Mouse (Mus musculus) gonadal fat pad, adult 2 months (tissue): ENCODE data around the gene Rere. TPM values are rescaled to one million over a fixed set of nuclear protein-coding genes. Genes with fewer than 3 reads are reported as not detected.
A peak's percentile ranks its signal among the peaks of the same experiment; 100 is the strongest.

ENCODE experiments used
- DNase-seq: peaks from one replicate; pipeline ENCODE4 v3.0.0-alpha.2; 2012; ENCODE audit warnings: low read depth
- polyA plus RNA-seq: library from polyadenylated mRNA; depleted of rRNA; stranded (reverse); fragments of >200 nt; gene quantifications from 2 replicates; pipeline ENCODE4 v1.2.3, GENCODE M21; 2012

Rere gene
- polyA plus RNA-seq, 1 experiment: 16.9 TPM

DNA sequence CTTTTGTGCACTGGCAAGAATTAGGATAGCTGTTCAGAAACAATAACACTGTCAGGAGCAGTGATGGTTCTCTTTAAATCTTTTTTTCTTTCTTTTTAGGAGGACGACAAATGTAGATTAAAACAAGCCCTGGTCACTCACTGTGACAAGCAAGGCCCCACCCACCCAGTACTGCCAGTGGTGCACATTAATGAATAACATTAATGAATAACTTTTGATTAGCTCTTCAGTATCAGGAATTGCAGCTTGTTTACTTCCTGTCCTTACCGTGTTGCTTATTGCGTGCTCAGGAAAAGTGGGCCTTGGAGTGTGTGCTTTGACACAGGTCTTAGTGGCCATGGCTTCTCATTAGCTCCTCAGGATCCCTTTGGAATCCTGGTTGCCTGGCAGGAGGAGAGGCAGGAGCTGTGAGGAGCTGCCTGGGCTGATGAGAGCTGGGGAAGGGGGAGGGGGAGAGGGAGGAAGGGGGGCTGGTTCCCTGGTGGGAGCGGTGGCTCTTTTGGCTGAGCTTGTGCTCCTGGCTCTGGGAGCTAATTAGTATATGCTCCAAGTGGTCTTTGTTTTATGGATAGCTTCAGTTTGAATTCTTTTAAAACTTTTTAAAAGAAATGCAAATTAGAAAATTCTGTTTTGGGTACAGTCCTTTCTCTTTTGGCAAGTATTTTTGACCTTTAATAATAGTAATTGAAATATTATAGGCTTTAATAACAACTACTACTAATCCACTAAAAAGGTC is 65.4 kb downstream of the Rere start:
- DNase-seq: no peak

DNA sequence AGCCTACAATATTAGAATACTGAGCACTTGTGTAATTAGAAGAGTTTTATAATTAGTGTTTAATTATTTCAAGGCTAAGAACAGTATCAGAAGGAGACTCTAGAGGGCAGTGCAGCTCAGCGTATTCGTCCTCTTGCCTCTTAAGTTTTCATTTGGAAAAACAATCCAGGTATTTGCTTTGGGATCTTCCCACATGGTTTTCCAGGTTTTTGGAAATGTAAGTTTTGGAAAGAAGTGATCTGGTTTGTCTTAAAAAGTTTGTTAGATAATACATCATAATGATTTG is 65.9 kb downstream of the Rere start:
- no peak for DNase-seq

DNA sequence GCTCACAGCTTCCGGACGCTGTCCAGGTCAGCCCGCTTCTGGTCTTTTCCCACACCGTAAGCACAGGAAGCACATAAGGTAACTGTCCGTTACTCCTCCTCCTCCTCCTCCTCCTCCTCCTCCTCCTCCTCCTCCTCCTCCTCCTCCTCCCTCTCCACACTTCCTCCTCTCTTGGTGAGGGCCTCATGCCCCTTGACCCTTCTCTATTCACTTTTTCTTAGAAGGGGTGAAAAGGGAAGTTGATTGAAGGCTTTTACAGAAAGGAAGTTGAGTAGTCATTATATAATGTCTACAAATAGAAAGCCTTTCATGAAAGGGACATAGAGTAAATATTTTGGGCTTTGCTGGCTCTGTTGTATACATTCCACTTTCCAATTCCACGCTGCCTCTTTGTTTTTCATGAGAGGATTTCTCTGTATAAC is 68.2 kb downstream of the Rere start:
- DNase-seq: no peak

DNA sequence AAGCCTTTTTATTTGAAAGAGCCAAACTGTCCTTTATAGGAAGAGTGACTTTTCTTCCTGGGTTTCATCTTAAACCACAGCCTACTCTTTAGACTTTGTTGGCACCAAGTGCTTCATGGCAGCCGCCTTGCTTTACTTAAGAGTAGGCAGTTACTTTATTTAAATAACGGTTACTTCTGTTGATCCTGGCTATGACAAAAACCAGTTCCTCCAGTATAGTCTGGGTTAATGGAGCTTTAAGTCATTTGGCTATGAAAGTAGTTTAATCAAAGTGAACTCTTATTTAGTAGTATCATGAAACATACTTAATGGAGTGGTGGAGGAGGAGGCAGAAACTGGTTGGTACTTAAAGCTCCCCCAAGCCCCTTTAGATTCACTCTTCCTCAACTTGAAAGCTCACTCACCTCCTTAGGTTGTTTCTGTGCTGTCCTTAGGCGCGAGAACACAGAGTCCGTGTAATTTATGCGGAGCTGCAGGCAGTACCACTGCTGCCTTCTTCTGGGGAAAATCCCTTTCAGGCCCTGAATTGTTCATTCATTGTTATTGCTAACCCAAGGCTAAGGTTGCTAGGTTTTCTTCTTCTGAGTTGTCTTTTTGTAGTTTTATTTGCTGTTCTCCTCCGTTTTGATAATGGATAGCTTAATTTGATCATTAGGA is 70.1 kb downstream of the Rere start:
- peak; percentile 90 for DNase-seq

DNA sequence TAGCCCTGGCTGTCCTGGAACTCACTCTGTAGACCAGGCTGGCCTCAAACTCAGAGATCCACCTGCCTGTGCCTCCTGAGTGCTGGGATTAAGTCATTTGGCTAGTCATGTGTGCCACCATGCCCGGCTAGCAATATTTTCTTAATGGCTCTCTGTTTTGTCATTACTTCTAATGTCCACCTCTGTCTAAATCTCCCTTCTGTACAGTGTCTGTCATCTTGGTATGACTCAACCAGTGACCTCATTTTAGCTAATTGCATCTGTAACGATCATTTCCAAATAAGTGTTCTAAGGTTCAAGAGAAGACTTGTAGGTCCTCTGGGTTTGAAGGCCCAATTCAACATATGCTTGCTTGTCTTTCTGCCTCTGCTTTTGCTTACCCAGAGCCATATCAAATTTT is 71.3 kb downstream of the Rere start:
- DNase-seq: no peak

DNA sequence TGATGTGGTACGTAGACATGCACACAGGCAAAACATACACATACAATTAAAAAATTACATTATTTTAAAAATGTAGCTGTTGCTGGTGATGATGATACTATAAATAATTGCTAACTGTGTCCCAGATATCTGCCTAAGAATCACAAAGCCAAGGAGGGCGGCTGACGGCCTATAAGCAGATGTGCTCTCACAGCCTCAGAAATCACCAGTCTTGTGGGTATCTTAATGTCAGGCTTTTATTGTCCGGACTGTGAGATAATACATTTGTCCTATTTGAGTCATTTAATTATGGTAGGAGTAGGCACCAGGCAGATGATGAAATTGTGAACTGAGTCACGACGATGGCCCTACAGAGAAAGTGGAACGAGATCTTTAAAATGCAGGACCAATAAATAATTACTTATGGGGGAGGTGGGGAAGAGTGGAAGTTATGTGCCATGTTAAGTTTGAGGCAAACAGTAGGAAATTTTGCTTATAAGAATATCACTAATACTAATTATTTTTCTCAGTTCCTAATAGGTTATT is 72.0 kb downstream of the Rere start:
- DNase-seq: no peak

DNA sequence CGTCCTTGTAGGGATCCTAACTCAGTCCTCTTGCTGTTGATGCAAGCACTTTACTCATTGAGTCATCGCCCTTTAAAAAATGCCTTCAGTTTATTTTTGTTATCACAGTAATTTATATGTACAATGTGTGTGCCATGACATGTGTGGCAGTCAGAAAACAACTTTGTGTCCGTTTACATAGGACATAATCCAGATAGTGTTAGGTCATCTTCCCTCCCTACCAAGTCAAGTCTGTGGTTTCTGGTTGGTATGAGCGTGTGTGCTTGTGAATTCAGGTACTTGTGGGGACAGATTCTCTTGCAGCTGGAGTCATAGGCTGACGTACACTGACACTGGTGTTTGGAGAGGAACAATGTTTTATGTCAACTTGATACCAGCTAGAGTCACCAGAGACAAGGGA is 74.4 kb downstream of the Rere start:
- DNase-seq: no peak

DNA sequence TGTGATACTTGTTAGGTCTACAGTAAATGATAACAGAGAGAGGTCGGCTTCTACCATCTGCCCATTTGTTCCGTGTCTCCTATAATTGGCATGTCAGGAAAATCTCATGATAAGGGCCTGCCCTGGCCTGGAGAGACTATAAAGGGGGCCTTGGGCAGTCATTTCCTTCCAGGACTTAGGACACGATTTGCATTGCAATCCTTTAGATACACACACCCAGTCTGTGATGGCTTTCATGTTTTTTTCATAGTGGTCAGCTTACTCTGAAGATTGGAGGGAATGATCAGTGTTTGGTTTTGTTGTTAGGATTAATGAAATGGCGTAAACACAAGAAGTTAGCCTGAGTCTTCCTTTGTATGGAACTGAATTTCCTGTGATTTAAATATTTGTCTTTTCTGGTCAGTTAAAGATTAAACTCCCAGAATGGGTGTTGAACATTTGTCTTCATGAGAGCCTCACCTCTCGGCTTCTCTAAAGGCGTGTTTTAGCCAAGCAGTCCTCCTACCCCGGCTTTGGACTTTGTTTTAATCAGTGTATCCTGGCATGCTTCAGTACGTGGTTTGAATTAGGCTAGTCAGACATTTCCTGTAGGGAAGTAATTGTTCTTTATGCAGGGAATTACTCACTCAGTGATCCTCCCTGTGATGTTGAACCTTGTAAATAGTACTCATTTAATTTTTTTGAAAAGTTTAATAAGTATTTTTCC is 80.7 kb downstream of the Rere start:
- DNase-seq: no peak

DNA sequence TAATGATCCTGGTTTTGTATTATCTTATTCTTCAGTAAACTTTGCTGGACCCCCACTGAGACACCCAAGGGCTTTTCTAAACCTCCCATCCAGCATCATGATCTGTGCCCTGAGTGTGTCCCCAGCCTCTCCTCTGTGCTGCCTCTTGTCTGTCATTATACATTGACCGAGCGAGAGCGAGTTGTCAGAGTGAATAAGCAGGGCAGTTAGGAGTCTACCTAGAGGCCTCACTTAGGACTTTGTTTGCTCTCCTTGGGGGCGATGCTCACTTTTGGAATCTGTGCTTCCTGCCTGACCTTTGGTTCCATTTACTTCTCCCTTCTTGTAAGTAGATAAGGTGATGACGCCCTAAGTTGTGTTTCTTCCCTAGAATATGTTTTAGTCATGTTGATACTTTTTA is 81.4 kb downstream of the Rere start:
- no peak for DNase-seq

DNA sequence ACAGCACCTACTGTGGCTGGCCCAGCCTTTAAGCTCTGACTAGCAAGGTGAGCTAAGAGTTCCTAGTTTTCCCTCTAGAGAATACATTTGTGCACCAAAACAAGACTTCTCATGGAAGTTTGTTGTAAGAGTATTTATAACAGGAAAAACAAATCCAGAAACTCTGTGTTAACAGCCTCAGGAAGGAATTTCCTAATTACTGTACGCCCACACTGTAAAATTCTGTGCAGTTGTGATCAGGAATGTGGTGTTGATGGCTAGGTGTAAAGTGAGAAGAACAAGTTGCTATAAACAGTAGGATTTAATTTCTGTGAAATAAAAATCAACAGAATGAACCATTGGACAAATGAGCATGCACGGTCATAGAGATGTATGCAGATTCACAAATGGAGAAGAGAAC is 83.3 kb downstream of the Rere start:
- no peak for DNase-seq

DNA sequence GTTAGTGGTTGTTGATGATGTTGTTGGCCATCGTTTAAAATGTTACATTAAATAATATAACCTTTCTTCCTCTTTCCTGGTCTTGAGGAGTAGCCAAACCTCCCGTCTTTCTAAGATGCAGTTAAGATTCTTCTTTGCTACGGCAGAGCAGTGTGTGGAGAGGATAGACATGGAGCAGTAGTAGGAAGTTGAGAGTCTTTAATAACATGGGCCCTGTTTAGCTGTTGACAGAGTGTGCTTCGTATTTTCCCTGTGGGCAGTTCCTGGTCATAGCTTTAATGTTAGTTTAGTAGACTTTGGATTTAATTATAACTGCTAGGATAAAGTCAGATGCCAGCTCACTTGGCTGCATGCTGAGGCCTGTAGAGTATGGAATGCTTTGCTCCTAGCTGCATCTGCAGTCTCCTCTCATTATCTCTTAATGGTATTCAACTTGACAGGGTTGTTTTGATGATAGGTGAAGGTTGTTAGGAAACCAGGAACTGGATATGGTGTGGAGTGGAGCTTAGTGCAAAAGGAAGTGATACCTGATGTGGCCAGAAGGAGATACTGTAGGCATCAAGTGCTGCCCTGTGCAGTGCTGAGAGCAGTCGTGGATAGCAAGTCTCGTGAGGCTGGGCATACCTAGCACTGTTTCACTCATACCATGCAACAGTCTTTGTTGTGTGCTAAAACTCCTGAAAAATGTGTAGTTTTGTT is 85.2 kb downstream of the Rere start:
- no peak for DNase-seq

DNA sequence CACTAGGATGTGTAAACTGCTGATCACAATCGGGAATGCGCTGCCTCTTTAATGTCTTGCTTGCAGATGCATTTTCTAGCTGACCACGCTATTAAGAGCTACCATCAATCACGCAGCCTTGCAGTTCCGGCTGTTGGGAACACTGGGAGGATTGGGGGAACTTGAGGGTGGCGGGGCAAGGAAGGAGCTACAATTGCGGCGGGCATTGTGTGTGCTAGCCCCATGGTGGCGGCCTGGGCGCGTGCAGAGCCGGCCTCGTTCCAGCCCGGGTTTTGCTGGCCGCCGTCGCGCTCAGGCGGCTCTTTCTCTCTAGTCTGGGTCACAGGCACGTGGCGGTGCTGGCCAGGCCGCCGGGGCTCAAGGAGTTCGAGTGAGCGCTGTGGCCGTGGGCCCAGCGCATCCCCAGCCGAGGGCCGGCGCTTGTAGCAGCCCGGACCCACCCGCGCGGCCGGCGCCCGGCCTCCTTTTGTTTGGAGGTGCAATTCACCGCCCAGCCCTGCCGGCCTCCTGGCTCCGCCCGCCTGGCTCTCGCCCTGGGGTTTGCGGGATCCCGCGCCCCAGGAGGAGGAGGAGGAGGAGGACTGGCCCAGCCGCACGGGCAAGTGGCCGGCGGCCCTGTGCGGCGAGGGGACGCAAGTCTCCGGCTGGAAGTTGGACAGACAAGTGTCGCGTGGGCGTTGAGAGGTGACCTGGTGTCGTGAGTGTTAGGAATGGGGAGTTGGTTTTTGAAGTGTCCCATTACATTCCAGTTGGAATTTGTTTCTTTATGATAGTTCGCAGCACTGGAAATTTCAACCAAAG is 90.3 kb downstream of the Rere start:
- DNase-seq: no peak

DNA sequence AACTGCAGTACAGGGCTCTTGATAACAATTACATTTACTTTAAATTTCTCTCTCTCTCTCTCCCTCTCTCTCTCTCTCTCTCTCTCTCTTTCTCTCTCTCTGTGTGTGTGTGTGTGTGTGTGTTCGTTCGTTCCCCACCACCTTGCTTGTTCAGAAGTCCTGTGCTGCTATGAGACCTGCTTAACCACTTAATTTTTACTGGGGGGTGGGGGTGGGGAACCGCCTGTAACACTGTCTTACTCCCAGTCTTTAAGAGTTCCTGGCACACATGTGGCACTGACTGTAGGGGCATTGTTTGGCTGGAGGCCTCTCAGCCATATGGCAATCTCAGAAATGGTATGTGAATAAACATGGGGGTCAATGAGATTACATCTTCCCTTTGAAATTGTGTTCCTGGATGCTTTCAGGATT is 91.2 kb downstream of the Rere start:
- no peak for DNase-seq

DNA sequence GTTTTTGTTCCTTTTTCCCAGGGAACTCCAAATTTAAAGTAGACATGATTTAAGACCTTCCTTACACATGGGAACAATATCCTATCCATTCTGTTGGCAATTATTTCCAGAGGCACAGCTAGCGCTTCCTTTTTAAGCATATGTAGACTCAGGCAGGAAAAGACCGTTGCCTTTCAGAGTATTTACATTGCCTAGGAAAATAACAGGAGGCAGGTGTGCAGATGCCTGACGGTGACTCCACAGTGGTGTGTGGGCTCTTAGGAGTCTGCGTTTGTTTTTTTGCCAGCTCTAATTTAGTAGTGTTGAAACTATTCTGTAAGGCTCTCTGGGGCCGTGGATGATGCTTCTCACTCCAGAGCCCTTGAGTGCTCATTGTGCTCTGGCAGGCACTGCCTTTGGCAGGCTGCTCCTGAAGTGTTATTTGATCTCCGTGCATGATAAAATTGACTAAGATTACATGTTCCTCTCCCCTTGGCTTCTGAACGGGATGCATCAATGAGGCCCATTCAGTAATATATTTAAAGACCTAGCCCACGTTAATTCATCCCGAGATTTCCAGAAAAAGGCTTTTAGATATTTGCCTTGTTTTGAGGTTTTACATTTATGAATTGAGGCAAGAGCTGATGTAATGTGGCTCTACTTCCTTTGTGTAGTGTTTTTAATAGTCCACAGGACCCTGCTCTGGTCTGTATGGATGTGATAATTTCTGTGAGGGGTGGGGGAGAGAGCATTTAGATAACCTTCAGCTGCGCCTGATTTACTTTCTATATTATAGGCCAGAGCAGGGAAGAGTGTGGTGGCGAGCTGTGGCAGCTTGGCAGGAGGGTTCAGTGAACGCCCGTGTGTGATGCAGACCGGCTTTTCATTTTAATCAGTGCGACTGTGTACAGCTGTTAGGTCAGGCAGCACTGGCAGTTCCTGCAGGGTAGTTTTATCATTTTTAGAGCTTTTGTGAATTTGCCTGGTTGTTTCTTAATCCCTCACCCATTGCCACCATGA is 92.0 kb downstream of the Rere start:
- DNase-seq: peak; percentile 87

DNA sequence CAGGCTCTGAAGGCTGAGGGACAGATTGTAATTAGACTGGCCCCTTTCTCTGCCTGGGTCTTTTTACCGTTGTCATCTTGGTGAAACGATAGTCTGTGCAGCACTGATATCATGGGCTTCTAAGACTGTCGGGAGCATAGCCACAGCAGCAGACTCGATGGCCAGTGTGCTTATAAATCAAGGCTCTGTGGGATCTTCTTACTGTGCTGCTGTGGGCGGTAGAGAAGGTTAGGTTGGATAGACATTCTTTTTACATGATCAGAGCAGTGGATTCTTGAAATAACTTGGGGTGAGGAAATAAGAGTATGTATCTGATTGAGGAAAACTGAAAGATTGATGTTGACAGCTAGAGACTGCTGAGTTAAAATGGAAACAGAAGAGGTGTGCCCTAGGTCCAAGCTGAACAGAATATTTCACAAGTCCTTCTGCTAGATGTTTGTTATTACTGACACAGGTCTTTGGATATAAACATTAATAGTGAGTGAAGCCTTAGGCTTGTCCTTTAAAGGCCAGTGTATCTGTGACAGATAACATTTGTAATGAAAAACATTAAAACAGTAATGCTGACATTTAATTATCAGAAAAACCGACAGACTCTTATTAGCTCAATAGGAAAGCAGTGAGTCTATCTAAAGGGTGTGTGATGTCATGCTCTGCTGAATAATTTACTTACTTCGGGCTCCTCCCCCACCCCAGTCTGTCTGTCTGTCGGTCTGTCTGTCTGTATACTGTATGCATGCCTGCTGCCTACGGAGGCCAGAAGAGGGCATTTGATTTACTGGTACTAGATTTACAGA is 93.4 kb downstream of the Rere start:
- no peak for DNase-seq

DNA sequence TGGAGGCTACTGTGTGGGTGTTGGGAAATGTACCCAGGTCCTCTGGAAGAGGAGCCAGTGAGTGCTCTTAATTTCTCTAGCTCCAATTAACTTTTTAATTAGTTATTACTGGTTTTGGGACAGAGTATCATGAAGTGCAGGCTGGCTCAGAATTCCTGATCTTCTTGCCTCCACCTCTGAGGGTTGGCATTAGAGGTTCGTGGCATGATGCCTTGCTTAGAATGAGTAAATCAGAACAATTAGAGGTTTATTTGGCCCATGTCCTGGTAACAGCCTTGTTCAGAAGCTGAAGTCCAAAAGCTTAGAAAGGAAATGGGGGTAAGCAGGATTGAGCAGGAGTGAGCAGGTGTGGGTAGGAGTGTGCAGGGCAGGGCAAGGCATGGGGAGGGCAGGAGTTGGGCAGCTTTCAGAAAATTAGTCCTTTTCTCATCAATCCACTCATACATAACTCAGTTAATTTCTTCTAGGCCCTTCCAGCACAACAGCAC is 94.0 kb downstream of the Rere start:
- no peak for DNase-seq

DNA sequence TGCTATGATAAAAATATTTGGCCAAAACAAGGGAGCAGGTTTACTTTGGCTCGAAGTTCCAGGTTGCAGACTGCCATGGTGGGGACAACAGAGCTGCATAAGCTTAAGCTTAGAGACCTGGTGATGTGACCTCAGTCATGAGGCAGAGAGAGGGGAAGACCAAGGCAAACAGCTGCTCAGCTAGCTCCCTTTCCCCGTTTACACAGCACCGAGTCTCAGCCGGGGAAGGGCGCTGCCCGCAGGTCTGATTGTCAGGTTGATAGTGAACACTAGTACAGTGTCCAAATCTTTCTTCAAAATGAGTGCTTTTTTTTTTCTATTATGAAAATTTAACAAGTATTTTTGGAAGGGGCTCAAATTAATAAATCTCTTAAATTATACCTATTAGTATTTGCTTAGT is 97.9 kb downstream of the Rere start:
- no peak for DNase-seq

DNA sequence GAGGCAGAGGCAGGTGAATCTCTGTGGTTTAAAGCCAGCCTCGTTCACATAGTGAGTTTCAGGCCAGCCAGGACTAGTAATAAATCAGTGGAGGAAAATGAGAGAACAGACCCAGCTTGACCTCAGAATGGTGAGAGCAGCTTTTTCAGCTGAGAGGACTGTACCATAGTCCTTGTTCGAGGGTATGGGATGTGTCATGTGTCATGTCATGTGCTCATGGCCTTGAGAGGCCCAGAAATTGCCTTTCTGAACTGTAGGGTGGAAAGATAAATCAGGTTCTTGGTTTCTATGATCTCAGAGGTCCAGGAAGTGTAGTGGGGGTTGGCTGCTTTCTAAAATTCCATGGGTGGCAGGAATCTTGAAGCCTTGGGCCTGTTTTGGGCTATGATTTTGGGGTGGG is 98.3 kb downstream of the Rere start:
- DNase-seq: no peak

DNA sequence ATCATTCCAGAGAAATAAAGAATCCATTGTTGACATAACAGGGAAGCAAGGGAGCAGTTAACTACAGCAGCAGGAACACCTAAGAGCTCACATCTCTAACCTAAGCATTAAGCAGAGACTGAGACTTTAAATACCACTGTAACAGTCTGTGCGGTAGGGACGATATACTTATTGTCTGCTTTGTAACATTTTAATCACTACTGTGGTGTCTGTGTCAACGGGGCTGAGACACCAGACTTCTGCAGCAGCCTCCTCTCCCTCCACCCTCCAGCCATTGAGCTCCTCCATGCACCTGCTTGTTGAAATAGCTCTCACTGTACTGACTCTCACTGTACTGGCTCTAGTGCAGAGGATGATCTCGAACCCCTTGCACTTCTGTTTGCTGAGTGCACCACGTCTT is 98.8 kb downstream of the Rere start:
- DNase-seq: no peak
